Mouse (Mus musculus): Measurements from ENCODE around the gene Aldh3b1. TPM values are rescaled to one million over a fixed set of nuclear protein-coding genes. Genes with fewer than 3 reads are reported as not detected.

The Aldh3b1 gene
- total RNA-seq, 1 experiment from 2014 or later, result 209 TPM

- no peak for DNase-seq
These were observed 13.6 kb upstream of the Aldh3b1 start for GRCm38 (mm10) chr19:3942986-3943735.

- no peak for DNase-seq
These were observed 12.7 kb upstream of the Aldh3b1 start for GRCm38 (mm10) chr19:3942315-3942714.

GRCm38 (mm10) chr19:3935896-3936850, 6.6 kb upstream of the Aldh3b1 start:
- peak; percentile 60 for DNase-seq

- DNase-seq, result peak; percentile 77
These were observed 5.7 kb upstream of the Aldh3b1 start, which contains the start of gene Unc93b1 for GRCm38 (mm10) chr19:3935032-3935895. Gene Unc93b1 (plus strand): TSS chr19:3935186.

- DNase-seq, result no peak
These were observed 2.1 kb upstream of the Aldh3b1 start for GRCm38 (mm10) chr19:3931716-3932115.

- DNase-seq, result no peak
These were observed 852 bp upstream of the Aldh3b1 start for GRCm38 (mm10) chr19:3930262-3931057.

- no peak for DNase-seq
These were observed 829 bp downstream of the Aldh3b1 start for GRCm38 (mm10) chr19:3928779-3929178.

GRCm38 (mm10) chr19:3927989-3928388, 1.6 kb downstream of the Aldh3b1 start:
- DNase-seq, result no peak

GRCm38 (mm10) chr19:3926685-3927084, 2.9 kb downstream of the Aldh3b1 start:
- no peak for DNase-seq

- DNase-seq, result no peak
These were observed 3.3 kb downstream of the Aldh3b1 start for GRCm38 (mm10) chr19:3926279-3926678.

- DNase-seq, result no peak
These were observed 3.7 kb downstream of the Aldh3b1 start for GRCm38 (mm10) chr19:3925859-3926258.

GRCm38 (mm10) chr19:3924868-3925267, 4.7 kb downstream of the Aldh3b1 start:
- no peak for DNase-seq

GRCm38 (mm10) chr19:3924190-3924589, 5.4 kb downstream of the Aldh3b1 start:
- peak; percentile 64 for DNase-seq

- no peak for DNase-seq
These were observed 6.0 kb downstream of the Aldh3b1 start for GRCm38 (mm10) chr19:3923586-3923985.

- DNase-seq, result no peak
These were observed 6.8 kb downstream of the Aldh3b1 start for GRCm38 (mm10) chr19:3922661-3923371.

GRCm38 (mm10) chr19:3919928-3920327, 9.7 kb downstream of the Aldh3b1 start:
- DNase-seq, result no peak

- DNase-seq, result no peak
These were observed 12.9 kb downstream of the Aldh3b1 start for GRCm38 (mm10) chr19:3916727-3917126.

GRCm38 (mm10) chr19:3914535-3914934, 15.1 kb downstream of the Aldh3b1 start:
- DNase-seq, result no peak

GRCm38 (mm10) chr19:3913692-3914091, 15.9 kb downstream of the Aldh3b1 start:
- DNase-seq, result no peak
